Mouse (Mus musculus) E14TG2a.4 (cell line): ENCODE measurements around the gene Astn1.

Experiments used
- CTCF ChIP-seq: conservative IDR thresholded peaks from 2 replicates; pipeline ENCODE4 v1.5.1; 2014; ENCODE audit warnings: low read length
- NANOG ChIP-seq: IDR thresholded peaks from 2 replicates; pipeline ENCODE4 v1.6.1; 2014; ENCODE audit warnings: borderline replicate concordance, low read length, mixed read lengths
- POU5F1 ChIP-seq: IDR thresholded peaks from 2 replicates; pipeline ENCODE4 v1.6.1; 2014; ENCODE audit warnings: low read length, borderline replicate concordance

- TF ChIP-seq CTCF (no peak), POU5F1 (no peak), NANOG (no peak)
Observed at GRCm38 (mm10) chr1:158411146-158411545, 49.1 kb downstream of the Astn1 start.
